8 mouse cellular contexts compared by ENCODE assay signal in genomic region chr2:60879966-60880788, GRCm38 (mm10).
DNase-seq lines count a peak whose midpoint lies in the region; ATAC-seq and TF ChIP-seq lines count a peak whose summit lies in the region.

No protein-coding gene starts in this region.

- peak overlapping the region; percentile 77 for H3K4me2 ChIP-seq in hindbrain, embryonic 16.5 days (ENCODE audit: low read length)
- peak overlapping the region; percentile 95 for H3K4me2 ChIP-seq in myocyte (ENCODE audit: low read depth)

- TF ChIP-seq CTCF in left cerebral cortex, adult 2 months (IDR thresholded peaks at IDR 0.05) = no peak
- no peak for TF ChIP-seq CTCF in bone marrow macrophage, adult 2 months (IDR thresholded peaks at IDR 0.05; ENCODE audit: low read depth, low read length)

- ATAC-seq in hindbrain, embryonic 16.5 days = no peak

- no peaks in the 10 kb centered on the region for H3K27me3 ChIP-seq in hindbrain, embryonic 16.5 days (replicated peaks; ENCODE audit: control insufficient read depth, insufficient read depth, low read length)
- no peaks in the 10 kb centered on the region for H3K27me3 ChIP-seq in myocyte (ENCODE audit: control insufficient read depth, insufficient read depth, insufficient read length)

- intact Hi-C loops in left cerebral cortex, adult 2 months (cut with DNase I) = no loop called here
- intact Hi-C loops in left cerebral cortex, postnatal 4 days (cut with DNase I) = no loop called here

- H3ac ChIP-seq in myocyte (ENCODE audit: control insufficient read depth, insufficient read length) = peak overlapping the region; percentile 98

- H3K9me3 ChIP-seq in hindbrain, embryonic 16.5 days (ENCODE audit: control insufficient read depth, low read length) = no peaks in the 10 kb centered on the region

- TF ChIP-seq POLR2A in bone marrow macrophage, adult 2 months (IDR thresholded peaks at IDR 0.05; ENCODE audit: borderline replicate concordance, low read depth, low read length) = no peak
- no peak for TF ChIP-seq POLR2A in myocyte (IDR thresholded peaks at IDR 0.05; ENCODE audit: insufficient read length, low read depth)

- H3K4me1 ChIP-seq in bone marrow macrophage, adult 2 months (ENCODE audit: control insufficient read depth, insufficient read depth, low read length) = peaks cover 50% of the 10 kb centered on the region
- H3K4me1 ChIP-seq in hindbrain, embryonic 16.5 days (ENCODE audit: control insufficient read depth, insufficient read depth, low read depth, low read length) = peaks cover 11% of the 10 kb centered on the region

- no peak overlapping the region for H3K27ac ChIP-seq in left cerebral cortex, adult 2 months
- H3K27ac ChIP-seq in bone marrow macrophage, adult 2 months (ENCODE audit: insufficient read depth, low read depth, low read length) = peak overlapping the region; percentile 83
- H3K27ac ChIP-seq in hindbrain, embryonic 16.5 days (ENCODE audit: low read depth, low read length) = no peak overlapping the region

- peak overlapping the region; percentile 88 for H3K9ac ChIP-seq in hindbrain, embryonic 16.5 days (ENCODE audit: low read depth, low read length)

- 2% methylated on average over 14 of the region's 14 CpGs for WGBS in hindbrain, embryonic 16.5 days

- DNase-seq in left cerebral cortex, adult 2 months (ENCODE audit: extremely low spot score in 1 of 2, low spot score in 2 of 2) = no peak
- DNase-seq in left cerebral cortex, postnatal 4 days = no peak
- DNase-seq in adrenal gland, adult 8-10 months = no peak
- no peak for DNase-seq in spleen, postnatal 10 days (ENCODE audit: low spot score in 2 of 2)
- no peak for DNase-seq in cerebellum, postnatal 10 days

- H3K36me3 ChIP-seq in hindbrain, embryonic 16.5 days (ENCODE audit: control insufficient read depth, insufficient read depth, low read length) = no peaks in the 10 kb centered on the region
- H3K36me3 ChIP-seq in myocyte (ENCODE audit: control insufficient read depth, insufficient read depth) = no peaks in the 10 kb centered on the region

- peaks cover 73% of the 10 kb centered on the region for H3K79me2 ChIP-seq in myocyte (ENCODE audit: control insufficient read depth, insufficient read depth)

- peak overlapping the region; percentile 86 for H3K4me3 ChIP-seq in left cerebral cortex, adult 2 months
- peak overlapping the region; percentile 95 for H3K4me3 ChIP-seq in bone marrow macrophage, adult 2 months (ENCODE audit: insufficient read depth, low read length)
- H3K4me3 ChIP-seq in hindbrain, embryonic 16.5 days (ENCODE audit: low read length) = peak overlapping the region; percentile 85
- peak overlapping the region; percentile 51 for H3K4me3 ChIP-seq in myocyte

TF ChIP-seq in myocyte, 11 proteins besides CTCF, POLR2A, EP300 and RAD21:
- no peak for TF ChIP-seq USF1 (IDR thresholded peaks at IDR 0.05; ENCODE audit: low read depth)
- no peak for TF ChIP-seq E2F4 (IDR thresholded peaks at IDR 0.05; ENCODE audit: insufficient read depth)
- no peak for TF ChIP-seq TCF3 (IDR thresholded peaks at IDR 0.05; ENCODE audit: insufficient read length, low read depth)
- no peak for TF ChIP-seq MYOD1 (IDR thresholded peaks at IDR 0.05; ENCODE audit: control insufficient read depth in 1 of 3, insufficient read length in 2 of 3, low read depth in 2 of 3)
- TF ChIP-seq MAX (IDR thresholded peaks at IDR 0.05; ENCODE audit: low read depth) = no peak
- TF ChIP-seq MYOG (IDR thresholded peaks at IDR 0.05; ENCODE audit: control insufficient read depth in 1 of 3, insufficient read depth in 1 of 3, insufficient read length in 2 of 3, low read depth in 2 of 3) = no peak
- no peak for TF ChIP-seq TCF12 (IDR thresholded peaks at IDR 0.05; ENCODE audit: insufficient read depth, poor library complexity, severe bottlenecking)
- no peak for TF ChIP-seq REST (IDR thresholded peaks at IDR 0.05; ENCODE audit: insufficient read depth, insufficient read length)
- TF ChIP-seq POLR2AphosphoS2 (IDR thresholded peaks at IDR 0.05; ENCODE audit: insufficient read length, low read depth) = no peak
